Mouse (Mus musculus) heart, adult 2 months (tissue): Measurements from ENCODE around the gene Gpn3.

Experiments
- CTCF ChIP-seq: fragments of 200-600 bp; IDR thresholded peaks from 2 replicates; pipeline ENCODE4 v1.8.1; 2022; ENCODE audit warnings: antibody characterized with exemption, mild to moderate bottlenecking, moderate library complexity
- EP300 ChIP-seq: fragments of 200-500 bp; IDR thresholded peaks from 2 replicates; pipeline ENCODE4 v1.6.1; 2011; ENCODE audit warnings: low read depth, low read length, control low read depth; ENCODE audit not compliant: insufficient read depth

- TF ChIP-seq EP300 (no peak), CTCF (no peak)
These were observed 41.1 kb downstream of the Gpn3 start for GRCm38 (mm10) chr5:122412826-122413225.
